Mouse (Mus musculus) spleen, adult 2 months (tissue): ENCODE measurements around the gene Slf2.

Experiments
- CTCF ChIP-seq: fragments of 200-500 bp; IDR thresholded peaks from 2 replicates; pipeline ENCODE4 v1.5.1; 2011; ENCODE audit warnings: mild to moderate bottlenecking, inconsistent platforms; ENCODE audit not compliant: insufficient read depth, insufficient read length, insufficient replicate concordance; ENCODE audit errors: extremely low read depth
- POLR2A ChIP-seq: fragments of 200-500 bp; IDR thresholded peaks from 2 replicates; pipeline ENCODE4 v1.6.1; 2011; ENCODE audit warnings: low read depth, low read length, inconsistent platforms

DNA sequence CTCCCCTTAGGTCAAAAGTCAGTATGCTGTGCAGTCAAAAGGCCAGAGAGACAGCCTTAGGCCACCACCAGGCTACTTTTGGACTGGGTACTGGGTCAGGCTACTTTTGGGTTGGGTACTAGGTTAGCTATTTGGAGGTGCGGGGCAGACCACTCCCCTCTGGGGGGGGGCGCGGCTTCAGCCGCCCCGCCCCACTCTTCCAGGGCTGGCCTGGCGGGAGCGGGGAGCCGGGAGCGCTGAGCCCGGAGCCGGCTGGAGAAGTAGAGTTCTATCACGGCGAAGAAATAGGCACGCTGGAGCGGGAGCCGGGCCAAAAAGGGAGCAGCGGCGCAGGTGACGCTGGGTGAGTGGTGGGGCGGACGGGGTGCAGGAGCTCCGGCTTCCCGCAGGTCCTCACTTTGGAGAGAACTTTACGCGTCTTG lies 84.0 kb downstream of the Slf2 start:
- TF ChIP-seq CTCF (no peak), POLR2A (no peak)
